Mouse (Mus musculus) T-helper 1 cell (primary cell): ENCODE results near the gene Esrra.

Experiments used
- in situ Hi-C: fragments of 300-600 bp; cut with MboI, MseI; formaldehyde crosslinking; loops from one replicate; pipeline ENCODE4 v1.15.1; 2025; ENCODE audit warnings: high pct_unique_total_duplicates

Esrra gene

GRCm38 (mm10) chr19:6941372-6942248, 20.0 kb upstream of the Esrra start, which contains the start of gene Bad:
Bad (plus strand) TSS chr19:6941861.
- in situ Hi-C loops = no loop called here

DNA sequence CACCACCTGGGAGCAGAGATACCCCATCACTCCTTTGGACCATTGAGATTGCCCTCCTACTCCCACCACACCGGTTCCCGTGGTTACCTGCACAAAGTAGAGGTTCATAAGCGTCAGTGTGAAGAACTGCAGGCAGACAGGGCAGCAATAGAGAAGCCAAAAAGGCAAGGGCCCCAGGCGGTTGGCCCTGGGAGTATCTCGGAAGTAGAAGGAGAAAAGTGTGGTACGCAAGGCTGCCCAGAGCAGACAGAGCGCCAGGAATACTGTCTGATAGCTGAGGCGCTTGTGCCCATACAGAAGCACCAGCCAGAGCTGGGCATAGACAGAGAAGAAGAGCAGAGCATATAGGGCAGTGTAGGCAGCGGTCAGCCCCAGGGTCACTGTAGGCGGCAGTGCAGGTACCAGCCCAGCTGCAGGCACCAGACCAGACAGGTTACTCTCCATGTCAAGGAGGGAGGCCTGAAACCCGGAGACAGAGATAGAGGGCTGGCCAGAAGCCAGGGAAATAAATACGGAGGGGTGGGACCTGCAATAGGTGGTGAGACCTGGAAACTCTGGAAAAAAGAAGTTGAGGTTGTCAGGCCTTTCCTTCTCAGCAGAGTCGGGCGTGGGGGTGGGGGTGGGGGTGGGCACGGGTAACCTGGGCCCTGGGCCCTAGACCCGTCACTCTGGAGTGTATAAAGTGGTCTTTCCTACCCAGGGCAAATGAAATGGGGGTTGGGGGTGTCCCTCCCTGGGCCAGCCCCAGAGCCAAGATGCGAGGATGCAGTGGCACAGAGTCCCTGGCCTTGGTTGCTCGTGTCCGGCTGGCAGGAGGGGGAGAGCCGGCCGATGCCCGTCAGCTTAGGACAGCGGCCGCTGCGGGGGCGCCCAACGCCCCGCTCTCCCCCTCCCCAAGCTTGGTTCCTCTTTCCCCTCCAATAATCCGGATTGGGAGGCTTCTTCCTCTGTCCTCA, 19.1 kb upstream of the Esrra start:
- in situ Hi-C loops = no loop called here

GRCm38 (mm10) chr19:6939106-6940002, 17.7 kb upstream of the Esrra start:
- in situ Hi-C loops = loop anchor here (10.0 kb wide), 1 partner anchor 285 kb away; no protein-coding TSS in a partner anchor

- in situ Hi-C loops = loop anchor here (10.0 kb wide), 1 partner anchor 283 kb away; no protein-coding TSS in a partner anchor
These were observed 16.2 kb upstream of the Esrra start for GRCm38 (mm10) chr19:6937541-6938465.

DNA sequence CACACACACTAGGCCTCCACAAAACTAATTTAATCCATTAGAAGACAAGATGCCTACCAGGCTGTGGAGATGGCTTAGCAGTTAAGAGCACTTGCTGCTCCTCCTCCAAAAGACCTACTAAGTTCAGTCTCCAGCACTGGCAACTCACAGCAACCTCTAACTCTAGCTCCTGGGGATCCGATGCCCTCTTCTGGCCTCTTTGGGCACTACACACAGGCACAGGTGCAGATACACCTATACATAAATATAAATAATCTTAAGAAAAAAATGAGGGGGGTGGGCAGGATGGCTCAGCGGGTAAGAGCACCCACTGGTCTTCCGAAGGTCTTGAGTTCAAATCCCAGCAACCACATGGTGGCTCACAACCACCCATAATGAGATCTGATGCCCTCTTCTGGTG, 14.7 kb upstream of the Esrra start:
- in situ Hi-C loops = loop anchor here (10.0 kb wide), 1 partner anchor 281 kb away; no protein-coding TSS in a partner anchor

DNA sequence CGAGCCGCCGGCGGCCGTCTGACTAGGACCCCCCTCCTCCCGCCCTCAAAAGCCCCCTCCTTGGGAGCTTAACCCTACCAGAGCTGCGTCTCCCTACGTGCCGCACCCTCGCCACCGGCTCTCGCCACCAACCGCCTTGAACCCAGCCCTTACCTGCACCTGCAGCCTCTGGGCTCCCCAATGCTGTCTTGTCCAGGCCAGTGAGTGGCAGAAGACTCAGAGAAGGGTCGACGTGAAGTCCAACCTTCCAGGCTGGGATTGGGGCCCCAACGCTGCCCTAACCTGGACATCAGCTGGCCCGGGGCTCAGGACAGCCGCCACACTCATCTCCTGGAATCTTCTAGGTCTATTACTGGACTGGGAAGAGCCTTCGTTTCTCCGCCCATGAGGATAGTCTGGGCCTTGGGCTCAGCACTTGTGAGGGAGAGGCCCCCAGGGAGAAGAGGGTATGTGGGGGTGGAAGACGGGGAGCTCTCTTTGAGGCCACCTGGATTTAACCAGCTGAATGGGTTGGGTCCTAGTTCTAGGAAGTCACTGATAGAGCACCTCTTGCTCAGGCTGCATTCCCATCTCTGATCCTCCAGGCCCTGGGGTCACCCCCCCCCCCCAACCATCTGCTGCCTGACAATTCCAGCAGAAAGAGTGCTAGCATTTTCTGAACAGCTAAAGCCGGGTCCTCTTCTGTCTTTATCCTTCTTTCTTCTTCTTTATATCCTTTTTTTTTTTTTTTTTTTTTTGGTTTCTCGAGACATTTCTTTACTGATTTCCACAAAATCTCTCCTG, 12.8 kb upstream of the Esrra start, which contains the start of gene Kcnk4:
Kcnk4 (minus strand) TSS at position 321 of the 783 bp plus-strand sequence.
- in situ Hi-C loops = loop anchor here (10.0 kb wide), 1 partner anchor 280 kb away; no protein-coding TSS in a partner anchor

- in situ Hi-C loops = loop anchor here (10.0 kb wide), 1 partner anchor 279 kb away; no protein-coding TSS in a partner anchor
These were observed 12.0 kb upstream of the Esrra start for GRCm38 (mm10) chr19:6933436-6934194.

DNA sequence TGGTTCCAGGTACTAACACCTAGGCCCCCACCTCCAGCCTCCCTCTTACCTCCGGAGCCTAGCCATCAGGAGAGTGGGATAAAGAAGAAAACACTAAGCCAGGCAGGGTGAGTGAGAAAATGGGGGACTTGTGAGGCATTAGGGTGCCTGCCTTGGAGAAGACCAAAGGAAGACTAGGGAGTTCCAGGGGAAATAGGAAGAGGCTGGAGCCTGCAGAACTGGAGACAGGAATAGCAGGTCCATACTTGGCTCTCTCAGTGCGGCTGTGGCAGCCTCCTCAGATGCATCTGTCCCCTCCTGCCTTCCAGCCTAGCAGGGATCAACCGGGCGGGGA, 11.5 kb upstream of the Esrra start:
- in situ Hi-C loops = loop anchor here (10.0 kb wide), 1 partner anchor 278 kb away; no protein-coding TSS in a partner anchor

GRCm38 (mm10) chr19:6932018-6932417, 10.4 kb upstream of the Esrra start:
- in situ Hi-C loops = loop anchor here (10.0 kb wide), 1 partner anchor 277 kb away; no protein-coding TSS in a partner anchor

- in situ Hi-C loops = loop anchor here (10.0 kb wide), 1 partner anchor 276 kb away; no protein-coding TSS in a partner anchor
These were observed 9.4 kb upstream of the Esrra start for GRCm38 (mm10) chr19:6931002-6931401.

GRCm38 (mm10) chr19:6928080-6928479, 6.5 kb upstream of the Esrra start:
- in situ Hi-C loops = loop anchor here (10.0 kb wide), 1 partner anchor 1233 kb away; no protein-coding TSS in a partner anchor

GRCm38 (mm10) chr19:6926559-6927255, 5.1 kb upstream of the Esrra start:
- in situ Hi-C loops = loop anchor here (10.0 kb wide), 1 partner anchor 1232 kb away; no protein-coding TSS in a partner anchor

- in situ Hi-C loops = loop anchor here (10.0 kb wide), 1 partner anchor 1231 kb away; no protein-coding TSS in a partner anchor
These were observed 4.2 kb upstream of the Esrra start for GRCm38 (mm10) chr19:6925611-6926329.

DNA sequence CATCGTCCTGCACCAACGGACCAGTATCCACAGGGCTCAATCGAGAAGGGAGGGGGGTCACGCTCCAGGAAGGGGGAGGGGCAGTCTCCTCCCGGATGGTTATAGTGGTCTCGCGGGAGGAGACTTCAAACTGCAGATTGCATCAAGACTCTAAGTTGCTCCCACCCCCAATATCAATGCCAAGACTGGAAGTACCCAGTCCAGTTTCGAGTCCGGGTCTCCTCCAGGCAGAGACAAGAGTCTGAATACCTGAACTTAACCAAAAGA, 3.6 kb upstream of the Esrra start, which contains the start of gene Catsperz:
Catsperz (minus strand) TSS at position 74 of the 267 bp plus-strand sequence.
- in situ Hi-C loops = loop anchor here (10.0 kb wide), 1 partner anchor 1230 kb away; no protein-coding TSS in a partner anchor

GRCm38 (mm10) chr19:6924461-6925306, 3.1 kb upstream of the Esrra start:
- in situ Hi-C loops = loop anchor here (10.0 kb wide), 1 partner anchor 1230 kb away; no protein-coding TSS in a partner anchor
